Mouse (Mus musculus) limb, embryonic 10.5 days (tissue): ENCODE measurements around the gene Susd6. TPM values are rescaled to one million over a fixed set of nuclear protein-coding genes. Genes with fewer than 3 reads are reported as not detected.

Experiments
- DNase-seq: peaks from one replicate; pipeline ENCODE4 v3.0.0-alpha.2; 2017; ENCODE audit warnings: low spot score
- H3K27ac ChIP-seq: fragments of 300-500 bp; sonication (generic); 2 replicates; pipeline ENCODE4 v1.5.1; 2016; ENCODE audit warnings: mild to moderate bottlenecking
- H3K27me3 ChIP-seq: fragments of 300-500 bp; sonication (generic); 2 replicates; pipeline ENCODE4 v1.6.1; 2016; ENCODE audit warnings: low read depth, mild to moderate bottlenecking; ENCODE audit not compliant: poor library complexity, severe bottlenecking
- H3K36me3 ChIP-seq: fragments of 300-500 bp; sonication (generic); 2 replicates; pipeline ENCODE4 v1.6.1; 2016; ENCODE audit warnings: mild to moderate bottlenecking, moderate library complexity
- H3K4me1 ChIP-seq: fragments of 300-500 bp; sonication (generic); 2 replicates; pipeline ENCODE4 v1.6.1; 2016
- H3K4me3 ChIP-seq: fragments of 300-500 bp; sonication (generic); 2 replicates; pipeline ENCODE4 v1.5.1; 2016; ENCODE audit warnings: mild to moderate bottlenecking, moderate library complexity
- H3K9me3 ChIP-seq: fragments of 300-500 bp; sonication (generic); replicated peaks from 2 replicates; pipeline ENCODE4 v1.6.1; 2016; ENCODE audit warnings: mild to moderate bottlenecking
- WGBS: fragments of 180-500 bp; shearing (Covaris S2); methylation state at CpG from one replicate; pipeline ENCODE4 v1.1.7; 2016; 5-methylcytosine and 5-hydroxymethylcytosine counted together
- polyA plus RNA-seq: library from polyadenylated mRNA; unstranded; fragments of >200 nt; fragmentation: Nextera tagmentation; extraction: Ambion mirVana; gene quantifications from 2 replicates; pipeline ENCODE4 v1.2.1, GENCODE M21; 2016

The Susd6 gene
- polyA plus RNA-seq, 1 experiment from 2014 or later: 12.0 TPM

- H3K4me3 ChIP-seq: no peak overlapping the region
- H3K27me3 ChIP-seq: no peaks in the 10 kb centered on the region
- no peaks in the 10 kb centered on the region for H3K36me3 ChIP-seq
- no peaks in the 10 kb centered on the region for H3K4me1 ChIP-seq
- no peaks in the 10 kb centered on the region for H3K9me3 ChIP-seq
- no peak overlapping the region for H3K27ac ChIP-seq
- WGBS: 95% methylated on average over 4 of the region's 4 CpGs
- DNase-seq: no peak
These were observed 64.4 kb downstream of the Susd6 start for GRCm38 (mm10) chr12:80854671-80855070.

- no peaks in the 10 kb centered on the region for H3K36me3 ChIP-seq
- WGBS: 81% methylated on average over 2 of the region's 2 CpGs
- H3K4me3 ChIP-seq: no peak overlapping the region
- DNase-seq: no peak
- H3K9me3 ChIP-seq: no peaks in the 10 kb centered on the region
- H3K4me1 ChIP-seq: no peaks in the 10 kb centered on the region
- H3K27me3 ChIP-seq: no peaks in the 10 kb centered on the region
- no peak overlapping the region for H3K27ac ChIP-seq
These were observed 64.8 kb downstream of the Susd6 start for GRCm38 (mm10) chr12:80855100-80855499.

GRCm38 (mm10) chr12:80855581-80855980 is 65.3 kb downstream of the Susd6 start:
- no peaks in the 10 kb centered on the region for H3K27me3 ChIP-seq
- H3K36me3 ChIP-seq: no peaks in the 10 kb centered on the region
- DNase-seq: no peak
- no peak overlapping the region for H3K27ac ChIP-seq
- H3K4me1 ChIP-seq: no peaks in the 10 kb centered on the region
- no peak overlapping the region for H3K4me3 ChIP-seq
- whole genome bisulfite sequencing: 49% methylated on average over 1 of the region's 1 CpGs
- H3K9me3 ChIP-seq: no peaks in the 10 kb centered on the region

GRCm38 (mm10) chr12:80857636-80858293 is 67.5 kb downstream of the Susd6 start:
- Histone ChIP-seq H3K36me3 (no peaks in the 10 kb centered on the region), H3K9me3 (no peaks in the 10 kb centered on the region), H3K4me1 (peaks cover 11% of the 10 kb centered on the region), H3K27ac (no peak overlapping the region), H3K4me3 (no peak overlapping the region), H3K27me3 (no peaks in the 10 kb centered on the region)
- DNase-seq: no peak
- 89% methylated on average over 3 of the region's 3 CpGs for WGBS

GRCm38 (mm10) chr12:80858307-80858706 is 68.0 kb downstream of the Susd6 start:
- no peaks in the 10 kb centered on the region for H3K9me3 ChIP-seq
- 94% methylated on average over 2 of the region's 2 CpGs for WGBS
- H3K27me3 ChIP-seq: no peaks in the 10 kb centered on the region
- H3K27ac ChIP-seq: no peak overlapping the region
- H3K4me3 ChIP-seq: no peak overlapping the region
- no peaks in the 10 kb centered on the region for H3K36me3 ChIP-seq
- peaks cover 11% of the 10 kb centered on the region for H3K4me1 ChIP-seq
- DNase-seq: no peak

GRCm38 (mm10) chr12:80861916-80862315 is 71.6 kb downstream of the Susd6 start:
- 0% methylated on average over 1 of the region's 1 CpGs for WGBS
- peaks cover 11% of the 10 kb centered on the region for H3K4me1 ChIP-seq

GRCm38 (mm10) chr12:80863370-80863769 is 73.1 kb downstream of the Susd6 start:
- WGBS: 87% methylated on average over 2 of the region's 2 CpGs
- no peak overlapping the region for H3K4me3 ChIP-seq
- H3K27me3 ChIP-seq: no peaks in the 10 kb centered on the region
- H3K36me3 ChIP-seq: no peaks in the 10 kb centered on the region
- no peak for DNase-seq
- H3K27ac ChIP-seq: no peak overlapping the region
- peaks cover 11% of the 10 kb centered on the region for H3K4me1 ChIP-seq
- H3K9me3 ChIP-seq: no peaks in the 10 kb centered on the region

More at GRCm38 (mm10) chr12:80861916-80862315, 71.6 kb downstream of the Susd6 start:
- Histone ChIP-seq H3K4me3 (no peak overlapping the region), H3K27me3 (no peaks in the 10 kb centered on the region), H3K9me3 (no peaks in the 10 kb centered on the region), H3K36me3 (no peaks in the 10 kb centered on the region), H3K27ac (no peak overlapping the region)
- no peak for DNase-seq

- no peak for DNase-seq
- Histone ChIP-seq H3K4me1 (peaks cover 11% of the 10 kb centered on the region), H3K36me3 (peaks cover 8% of the 10 kb centered on the region; the same call in 1 of the 2 replicates), H3K27ac (no peak overlapping the region), H3K27me3 (no peaks in the 10 kb centered on the region), H3K9me3 (no peaks in the 10 kb centered on the region), H3K4me3 (no peak overlapping the region)
- WGBS: 93% methylated on average over 4 of the region's 4 CpGs
These were observed 74.9 kb downstream of the Susd6 start for GRCm38 (mm10) chr12:80865175-80865574.

GRCm38 (mm10) chr12:80866023-80866422 is 75.7 kb downstream of the Susd6 start:
- Histone ChIP-seq H3K4me3 (no peak overlapping the region), H3K36me3 (peaks cover 12% of the 10 kb centered on the region; the same call in 1 of the 2 replicates)
- 88% methylated on average over 2 of the region's 2 CpGs for WGBS

GRCm38 (mm10) chr12:80867083-80867482 is 76.8 kb downstream of the Susd6 start:
- Histone ChIP-seq H3K9me3 (no peaks in the 10 kb centered on the region), H3K4me1 (peaks cover 4% of the 10 kb centered on the region; the same call in 1 of the 2 replicates), H3K4me3 (no peak overlapping the region), H3K27ac (no peak overlapping the region), H3K27me3 (no peaks in the 10 kb centered on the region), H3K36me3 (peaks cover 19% of the 10 kb centered on the region; the same call in 1 of the 2 replicates)
- 82% methylated on average over 3 of the region's 3 CpGs for WGBS
- DNase-seq: no peak

More at GRCm38 (mm10) chr12:80866023-80866422, 75.7 kb downstream of the Susd6 start:
- no peaks in the 10 kb centered on the region for H3K27me3 ChIP-seq
- peaks cover 11% of the 10 kb centered on the region for H3K4me1 ChIP-seq
- DNase-seq: no peak
- H3K27ac ChIP-seq: no peak overlapping the region
- no peaks in the 10 kb centered on the region for H3K9me3 ChIP-seq

- Histone ChIP-seq H3K27ac (no peak overlapping the region), H3K4me1 (no peaks in the 10 kb centered on the region), H3K36me3 (peaks cover 20% of the 10 kb centered on the region; the same call in 1 of the 2 replicates), H3K4me3 (no peak overlapping the region), H3K9me3 (no peaks in the 10 kb centered on the region), H3K27me3 (no peaks in the 10 kb centered on the region)
- no peak for DNase-seq
- 84% methylated on average over 7 of the region's 7 CpGs for whole genome bisulfite sequencing
These were observed 78.1 kb downstream of the Susd6 start for GRCm38 (mm10) chr12:80868401-80868800.

GRCm38 (mm10) chr12:80877215-80878092 is 87.1 kb downstream of the Susd6 start:
- no peak for DNase-seq
- H3K36me3 ChIP-seq: peaks cover 42% of the 10 kb centered on the region
- no peak overlapping the region for H3K27ac ChIP-seq
- H3K9me3 ChIP-seq: no peaks in the 10 kb centered on the region
- no peaks in the 10 kb centered on the region for H3K27me3 ChIP-seq
- H3K4me1 ChIP-seq: peaks cover 4% of the 10 kb centered on the region; the same call in 1 of the 2 replicates
- no peak overlapping the region for H3K4me3 ChIP-seq
- WGBS: 95% methylated on average over 7 of the region's 7 CpGs

GRCm38 (mm10) chr12:80878093-80878430 is 87.8 kb downstream of the Susd6 start:
- Histone ChIP-seq H3K36me3 (peaks cover 42% of the 10 kb centered on the region), H3K4me1 (peaks cover 4% of the 10 kb centered on the region; the same call in 1 of the 2 replicates), H3K4me3 (no peak overlapping the region), H3K9me3 (no peaks in the 10 kb centered on the region), H3K27ac (no peak overlapping the region), H3K27me3 (no peaks in the 10 kb centered on the region)
- no peak for DNase-seq
- WGBS: 92% methylated on average over 6 of the region's 6 CpGs
